Mouse (Mus musculus) myocyte (in vitro differentiated cells): Measurements from ENCODE around the gene Unc45a.

Experiments used
- E2F4 ChIP-seq: IDR thresholded peaks from one replicate; pipeline ENCODE4 v1.6.1; 2011; ENCODE audit warnings: mild to moderate bottlenecking, control low read depth, moderate library complexity; ENCODE audit not compliant: insufficient read depth
- MAX ChIP-seq: IDR thresholded peaks from one replicate; pipeline ENCODE4 v1.6.1; 2011; ENCODE audit warnings: low read depth, mild to moderate bottlenecking, control low read depth
- MYOG ChIP-seq, 3 experiments: IDR thresholded peaks; one replicate each; pipeline ENCODE4 v1.6.1; 2011; ENCODE audit warnings: control low read depth in 2 of 3, low read depth in 2 of 3, mild to moderate bottlenecking in 2 of 3; ENCODE audit not compliant: insufficient read length in 2 of 3, control insufficient read depth in 1 of 3, insufficient read depth in 1 of 3
- POLR2A ChIP-seq: IDR thresholded peaks from one replicate; pipeline ENCODE4 v1.6.1; 2011; ENCODE audit warnings: low read depth, mild to moderate bottlenecking, control low read depth, moderate library complexity; ENCODE audit not compliant: insufficient read length
- TCF12 ChIP-seq: IDR thresholded peaks from one replicate; pipeline ENCODE4 v1.6.1; 2011; ENCODE audit warnings: mild to moderate bottlenecking, control low read depth; ENCODE audit not compliant: poor library complexity, insufficient read depth, severe bottlenecking
- USF1 ChIP-seq: IDR thresholded peaks from one replicate; pipeline ENCODE4 v1.6.1; 2011; ENCODE audit warnings: low read depth, mild to moderate bottlenecking, control low read depth, moderate library complexity

DNA sequence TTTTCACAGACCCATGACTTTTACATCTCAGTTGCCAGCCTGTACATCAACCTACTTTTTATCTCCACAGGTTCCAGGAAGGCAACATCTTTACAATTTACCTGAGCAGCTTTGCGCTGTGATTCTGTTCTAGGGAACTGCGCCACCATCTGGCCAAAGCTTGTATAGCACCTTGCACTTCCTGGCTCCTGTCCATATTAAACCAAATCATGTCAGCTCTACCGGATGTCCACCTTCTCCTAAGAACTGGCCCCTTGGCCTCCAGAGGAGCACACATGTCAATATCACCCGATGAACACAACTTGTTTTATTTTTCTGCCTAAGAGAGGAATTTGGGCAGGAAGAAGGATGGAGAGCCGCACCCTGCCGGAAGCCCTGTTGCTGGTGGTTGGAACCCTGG is 36.7 kb upstream of the Unc45a start:
- TF ChIP-seq TCF12 (no peak), POLR2A (no peak), MAX (no peak), MYOG (IDR thresholded peaks at IDR 0.05; ENCODE audit: control insufficient read depth in 1 of 3, insufficient read depth in 1 of 3, insufficient read length in 2 of 3, low read depth in 2 of 3) (no peak), E2F4 (no peak), USF1 (no peak)
